17 mouse cellular contexts compared by ENCODE assay signal in the genomic region with DNA sequence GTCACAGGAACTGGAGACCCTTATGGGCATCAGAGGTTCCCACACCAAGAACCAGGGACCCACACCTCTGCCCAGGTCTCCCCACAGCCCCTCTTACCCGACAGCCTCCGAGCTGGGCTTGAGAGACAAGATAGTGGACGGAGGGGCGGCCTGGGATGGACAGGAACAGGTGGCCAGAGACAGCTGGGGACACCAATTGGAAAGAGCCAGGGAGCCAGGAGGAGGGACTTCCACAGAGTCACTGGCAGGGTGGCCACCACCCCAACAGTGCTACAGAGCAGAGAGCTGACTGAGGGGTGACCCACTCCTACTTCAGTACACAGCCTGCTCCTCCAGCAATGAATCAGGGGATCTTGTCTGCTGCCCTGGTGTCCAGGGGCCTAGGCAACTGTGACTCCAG. TPM values are rescaled to one million over a fixed set of nuclear protein-coding genes. Genes with fewer than 3 reads are reported as not detected.
DNase-seq lines count a peak whose midpoint lies in the region; ATAC-seq and TF ChIP-seq lines count a peak whose summit lies in the region.
"Had no signal": no experiment of that assay in that cellular context is flagged by ENCODE, and none has a peak within 500 bp of the region (broad histone marks: within the 10 kb centered on the region; RNA-seq: fewer than 3 reads in every experiment).

Gene Jsrp1, minus strand, starts transcription at position 133 of the 400 bp plus-strand sequence.

- TF ChIP-seq EP300 in heart, postnatal 0 days (IDR thresholded peaks at IDR 0.05; ENCODE audit: low read depth): no peak

- 0 out of 2 replicates have a peak, but pooled peaks cover 19% of the 10 kb centered on the region for H3K4me1 ChIP-seq in heart, postnatal 0 days (ENCODE audit: control insufficient read depth, insufficient read depth)
- H3K4me1 ChIP-seq in embryonic facial prominence, embryonic 14.5 days (ENCODE audit: control insufficient read depth, insufficient read depth, low read length): peaks cover 3% of the 10 kb centered on the region
- H3K4me1 ChIP-seq in limb, embryonic 14.5 days (ENCODE audit: control insufficient read depth, insufficient read depth, low read length): peaks cover 15% of the 10 kb centered on the region

- DNase-seq in heart, postnatal 0 days (ENCODE audit: low spot score): no peak
- DNase-seq in heart, postnatal 14 days: no peak
- peak; percentile 57 for DNase-seq in embryonic facial prominence, embryonic 14.5 days (ENCODE audit: low spot score)
- peak; percentile 83 for DNase-seq in gastrocnemius, adult 18-20 months (ENCODE audit: low spot score)
- DNase-seq in limb, embryonic 14.5 days (ENCODE audit: low spot score): no peak
- DNase-seq in lung, postnatal 10 days: no peak
- no peak for DNase-seq in cerebellum, adult 9-10 months
- DNase-seq: adrenal gland, postnatal 36 days; cerebellum, postnatal 14 days; kidney, adult 2 months; kidney, postnatal 4 days; lung, postnatal 14 days had no signal

- H3K36me3 ChIP-seq in heart, postnatal 0 days (replicated peaks; ENCODE audit: control insufficient read depth, insufficient read depth, low read length): no peaks in the 10 kb centered on the region
- no peaks in the 10 kb centered on the region for H3K36me3 ChIP-seq in embryonic facial prominence, embryonic 14.5 days (ENCODE audit: control insufficient read depth, insufficient read depth, low read length)
- H3K36me3 ChIP-seq in limb, embryonic 14.5 days (ENCODE audit: control insufficient read depth, insufficient read depth, low read length): no peaks in the 10 kb centered on the region
- H3K36me3 ChIP-seq: heart, embryonic 15.5 days; hindbrain, embryonic 15.5 days; liver, embryonic 15.5 days; midbrain, embryonic 13.5 days had no signal

- intact Hi-C loops in heart, postnatal 14 days (cut with DNase I): no loop called here

- no peak for TF ChIP-seq CTCF in heart, postnatal 0 days (IDR thresholded peaks at IDR 0.05; ENCODE audit: low read depth)

- H3K4me3 ChIP-seq in heart, postnatal 0 days (ENCODE audit: low read depth, low read length): no peak within 1 kb of the TSS
- no peak within 1 kb of the TSS for H3K4me3 ChIP-seq in embryonic facial prominence, embryonic 14.5 days (ENCODE audit: low read depth, low read length)
- H3K4me3 ChIP-seq in limb, embryonic 14.5 days (replicated peaks; ENCODE audit: low read length): no peak within 1 kb of the TSS
- H3K4me3 ChIP-seq: heart, embryonic 15.5 days; hindbrain, embryonic 15.5 days; liver, embryonic 15.5 days; midbrain, embryonic 13.5 days had no signal

- H3K27me3 ChIP-seq in heart, postnatal 0 days (ENCODE audit: control insufficient read depth, insufficient read depth, low read length): no peaks in the 10 kb centered on the region
- peaks cover 17% of the 10 kb centered on the region for H3K27me3 ChIP-seq in embryonic facial prominence, embryonic 14.5 days (replicated peaks; ENCODE audit: control insufficient read depth, insufficient read depth, low read length)
- H3K27me3 ChIP-seq in limb, embryonic 14.5 days (ENCODE audit: control insufficient read depth, insufficient read depth, low read length): peaks cover 22% of the 10 kb centered on the region

- no peaks in the 10 kb centered on the region for H3K9me3 ChIP-seq in heart, postnatal 0 days (replicated peaks; ENCODE audit: control insufficient read depth, low read length)
- no peaks in the 10 kb centered on the region for H3K9me3 ChIP-seq in embryonic facial prominence, embryonic 14.5 days (ENCODE audit: control insufficient read depth, low read length)
- no peaks in the 10 kb centered on the region for H3K9me3 ChIP-seq in limb, embryonic 14.5 days (ENCODE audit: control insufficient read depth, low read length)
- H3K9me3 ChIP-seq: heart, embryonic 15.5 days; hindbrain, embryonic 15.5 days; liver, embryonic 15.5 days; midbrain, embryonic 13.5 days had no signal

- no peak within 1 kb of the TSS for H3K27ac ChIP-seq in heart, postnatal 0 days (ENCODE audit: low read depth)
- no peak within 1 kb of the TSS for H3K27ac ChIP-seq in embryonic facial prominence, embryonic 14.5 days (replicated peaks; ENCODE audit: low read depth, low read length)
- H3K27ac ChIP-seq in limb, embryonic 14.5 days (replicated peaks; ENCODE audit: low read depth, low read length): no peak within 1 kb of the TSS
- H3K27ac ChIP-seq: heart, embryonic 15.5 days; hindbrain, embryonic 15.5 days; liver, embryonic 15.5 days; midbrain, embryonic 13.5 days had no signal

- no peak for ATAC-seq in heart, postnatal 0 days (ENCODE audit: insufficient read depth, low read depth)
- ATAC-seq in embryonic facial prominence, embryonic 14.5 days (ENCODE audit: low read depth): peak; percentile 46; the same call in 1 of the 2 replicates
- ATAC-seq in limb, embryonic 14.5 days (ENCODE audit: low FRiP score, low read depth): peak; percentile 32; the same call in 1 of the 2 replicates
- ATAC-seq: activated CD4-positive, CD25-positive, alpha-beta regulatory T cell, adult 4 months; midbrain, embryonic 13.5 days had no signal

- 82% methylated on average over 4 of the region's 4 CpGs for WGBS in heart, postnatal 0 days
- 66% methylated on average over 4 of the region's 4 CpGs for WGBS in embryonic facial prominence, embryonic 14.5 days
- 61% methylated on average over 4 of the region's 4 CpGs for WGBS in limb, embryonic 14.5 days

- no peak for TF ChIP-seq POLR2A in limb, embryonic 14.5 days (IDR thresholded peaks at IDR 0.05; ENCODE audit: borderline replicate concordance, extremely low read depth, insufficient read depth, insufficient read length)

- H3K9ac ChIP-seq in heart, postnatal 0 days (replicated peaks; ENCODE audit: low read depth, low read length): peak within 1 kb of the TSS; percentile 36; the same call in 1 of the 2 replicates
- peak within 1 kb of the TSS; percentile 19; the same call in 1 of the 2 replicates for H3K9ac ChIP-seq in embryonic facial prominence, embryonic 14.5 days (ENCODE audit: low read depth, low read length)
- no peak within 1 kb of the TSS for H3K9ac ChIP-seq in limb, embryonic 14.5 days (ENCODE audit: low read depth, low read length, severe bottlenecking)
- H3K9ac ChIP-seq: heart, embryonic 15.5 days; hindbrain, embryonic 15.5 days; midbrain, embryonic 13.5 days had no signal

- H3K4me2 ChIP-seq in heart, postnatal 0 days (ENCODE audit: low read depth, low read length): no peak within 1 kb of the TSS
- H3K4me2 ChIP-seq in embryonic facial prominence, embryonic 14.5 days (ENCODE audit: low read depth, low read length): no peak within 1 kb of the TSS
- H3K4me2 ChIP-seq in limb, embryonic 14.5 days (replicated peaks; ENCODE audit: low read depth, low read length, severe bottlenecking): no peak within 1 kb of the TSS
- H3K4me2 ChIP-seq: heart, embryonic 15.5 days; hindbrain, embryonic 15.5 days; liver, embryonic 15.5 days; midbrain, embryonic 13.5 days had no signal

RNA-seq across cellular contexts. Expression of gene Jsrp1, which starts in this region (rescaled TPM):
- total RNA-seq in heart, postnatal 0 days (2014; rRNA removed; ENCODE audit: low replicate concordance): 2.2 TPM in 1 of 2 replicates, not detected in the other
- 2.3 and 2.7 TPM in 2 replicates for polyA plus RNA-seq in heart, postnatal 0 days (2015; fragmentation: Nextera tagmentation; extraction: Ambion mirVana)
- total RNA-seq in heart, postnatal 14 days (2021): not detected
- 13.0 and 20.3 TPM in 2 replicates for polyA plus RNA-seq in embryonic facial prominence, embryonic 14.5 days (2014; fragmentation: Nextera tagmentation; extraction: Ambion mirVana)
- 100 to 1,000 TPM; 448 to 461 TPM for total RNA-seq in gastrocnemius, adult 18-20 months (2021)
- polyA plus RNA-seq in limb, embryonic 14.5 days (2012; rRNA removed): 8.5 and 12.1 TPM in 2 replicates
- 5.1 and 6.1 TPM in 2 replicates for polyA plus RNA-seq in limb, embryonic 14.5 days (2014; fragmentation: Nextera tagmentation; extraction: Ambion mirVana)
- polyA plus RNA-seq: activated CD4-positive, CD25-positive, alpha-beta regulatory T cell, adult 4 months had no signal

Comparison
In these comparisons a context has a peak if more than half of its experiments do, and no peak if none do; other contexts are left out.
1. RNA of gene Jsrp1 (total RNA-seq): 448 to 461 TPM in gastrocnemius, adult 18-20 months; not detected in heart, postnatal 14 days and 2.2 TPM in heart, postnatal 0 days; every median in the first group is over 100 times any median in the second.
2. DNase-seq: peak in embryonic facial prominence, embryonic 14.5 days (single experiment) and gastrocnemius, adult 18-20 months (single experiment); none in heart, postnatal 0 days (single experiment), heart, postnatal 14 days (0 of 2), limb, embryonic 14.5 days (single experiment), lung, postnatal 10 days (single experiment) and cerebellum, adult 9-10 months (single experiment).